Mouse (Mus musculus): Measurements from ENCODE around the gene Zpbp2. TPM values are rescaled to one million over a fixed set of nuclear protein-coding genes. Genes with fewer than 3 reads are reported as not detected.

Zpbp2 gene
- polyA plus RNA-seq, 1 experiment from 2014 or later, result not detected

DNA sequence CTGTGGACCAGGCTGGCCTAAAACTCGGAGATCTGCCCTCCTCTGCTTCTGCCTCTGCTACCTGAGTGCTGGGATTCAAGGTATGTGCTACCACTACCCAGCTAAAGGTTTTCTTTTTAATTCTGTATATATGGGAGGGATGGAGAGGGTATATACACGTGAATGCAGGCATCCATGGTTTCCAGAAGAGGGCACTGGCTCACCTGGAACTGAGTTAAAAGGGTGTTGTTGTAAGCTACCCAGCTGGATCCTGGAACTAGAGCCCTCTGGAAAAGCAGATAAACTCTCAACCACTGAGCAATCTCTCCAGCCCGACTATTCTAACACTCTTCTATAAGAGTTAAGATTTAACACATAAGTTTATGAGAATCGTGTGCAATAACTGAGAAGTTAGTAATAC, 1.5 kb upstream of the Zpbp2 start:
- no peaks in the 10 kb centered on the region for H3K9me3 ChIP-seq (replicated peaks; ENCODE audit: control insufficient read depth, low read length)

DNA sequence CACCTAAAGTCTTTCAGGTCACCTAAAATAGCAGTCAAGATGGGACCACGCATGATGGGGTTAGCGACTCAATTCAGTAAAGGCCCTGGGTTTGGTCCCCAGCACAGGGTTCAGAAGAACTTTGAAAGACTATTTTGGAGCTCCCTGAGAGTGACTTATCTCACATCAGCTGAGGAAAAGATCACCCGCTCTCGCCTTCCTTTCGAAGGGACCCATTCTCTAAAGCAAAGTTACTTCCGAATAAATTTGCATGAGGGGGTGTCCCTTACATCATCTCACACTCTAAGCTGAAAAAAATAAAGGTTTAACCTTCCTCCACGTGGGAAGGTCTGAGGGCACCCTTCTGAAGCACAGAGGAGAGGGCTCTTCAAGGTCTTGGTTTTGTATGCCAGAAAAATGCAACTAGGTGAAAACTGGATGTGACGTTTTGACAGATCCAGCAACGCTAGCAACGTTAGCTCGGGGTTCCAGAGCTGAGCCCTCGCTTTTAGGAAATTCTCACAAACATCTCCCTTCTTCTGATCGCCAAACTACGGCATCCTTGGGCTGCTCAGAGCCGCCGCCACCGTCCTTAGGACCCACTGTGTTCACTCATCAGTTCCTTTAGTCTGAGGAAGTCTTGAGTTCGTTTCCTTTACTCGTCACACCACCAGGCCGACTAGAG, 454 bp upstream of the Zpbp2 start:
- peak overlapping the region; percentile 71 for H3K9ac ChIP-seq (ENCODE audit: low read length)
- no peak for ATAC-seq
- peak overlapping the region; percentile 48 for H3K4me2 ChIP-seq (ENCODE audit: low read length)
- H3K36me3 ChIP-seq (ENCODE audit: control insufficient read depth, insufficient read depth, low read length), result no peaks in the 10 kb centered on the region
- DNase-seq (ENCODE audit: low spot score), result no peak
- H3K4me1 ChIP-seq (ENCODE audit: control insufficient read depth, insufficient read depth, low read length), result peaks cover 1% of the 10 kb centered on the region; the same call in 1 of the 2 replicates
- H3K27ac ChIP-seq (ENCODE audit: low read depth, low read length), result no peak overlapping the region
- no peaks in the 10 kb centered on the region for H3K9me3 ChIP-seq (replicated peaks; ENCODE audit: control insufficient read depth, low read length)
- peaks cover 46% of the 10 kb centered on the region for H3K27me3 ChIP-seq (replicated peaks; ENCODE audit: control insufficient read depth, insufficient read depth, low read length)
- H3K4me3 ChIP-seq (ENCODE audit: low read depth, low read length), result peak overlapping the region; percentile 56
- 19% methylated on average over 20 of the region's 20 CpGs for WGBS

More for the DNA sequence above, 1.5 kb upstream of the Zpbp2 start:
- Histone ChIP-seq H3K27me3 (replicated peaks; ENCODE audit: control insufficient read depth, insufficient read depth, low read length) (peaks cover 54% of the 10 kb centered on the region), H3K36me3 (ENCODE audit: control insufficient read depth, insufficient read depth, low read length) (no peaks in the 10 kb centered on the region), H3K4me1 (ENCODE audit: control insufficient read depth, insufficient read depth, low read length) (peaks cover 2% of the 10 kb centered on the region; the same call in 1 of the 2 replicates), H3K27ac (ENCODE audit: low read depth, low read length) (no peak overlapping the region), H3K4me3 (ENCODE audit: low read depth, low read length) (no peak overlapping the region), H3K9ac (ENCODE audit: low read length) (no peak overlapping the region), H3K4me2 (ENCODE audit: low read length) (no peak overlapping the region)
- WGBS, result 69% methylated on average over 4 of the region's 4 CpGs
- DNase-seq (ENCODE audit: low spot score) (no peak), ATAC-seq (no peak)

DNA sequence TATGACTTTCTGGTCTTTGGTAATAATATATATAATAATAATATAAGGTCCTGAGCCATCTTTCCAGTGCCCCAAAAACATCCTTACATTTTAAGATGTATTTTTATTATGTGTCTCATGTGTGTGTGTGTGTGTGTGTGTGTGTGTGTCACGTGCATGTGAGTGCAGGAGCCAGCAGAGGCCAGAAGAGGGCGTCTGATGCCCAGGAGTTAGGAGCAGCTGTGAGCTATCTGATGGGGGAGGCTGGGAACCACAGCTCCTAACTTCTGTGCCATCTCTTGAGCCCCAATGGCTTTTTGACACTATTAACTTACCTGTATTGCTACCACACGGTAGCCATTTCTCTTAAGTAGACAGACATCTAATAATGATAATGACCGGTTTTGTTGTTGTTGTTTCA, 3.1 kb downstream of the Zpbp2 start:
- Histone ChIP-seq H3K27me3 (replicated peaks; ENCODE audit: control insufficient read depth, insufficient read depth, low read length) (peaks cover 13% of the 10 kb centered on the region), H3K36me3 (ENCODE audit: control insufficient read depth, insufficient read depth, low read length) (no peaks in the 10 kb centered on the region), H3K4me1 (ENCODE audit: control insufficient read depth, insufficient read depth, low read length) (no peaks in the 10 kb centered on the region), H3K9me3 (replicated peaks; ENCODE audit: control insufficient read depth, low read length) (no peaks in the 10 kb centered on the region), H3K4me3 (ENCODE audit: low read depth, low read length) (no peak overlapping the region), H3K9ac (ENCODE audit: low read length) (no peak overlapping the region), H3K27ac (ENCODE audit: low read depth, low read length) (no peak overlapping the region), H3K4me2 (ENCODE audit: low read length) (no peak overlapping the region)
- WGBS, result 83% methylated on average over 4 of the region's 4 CpGs
- no peak for ATAC-seq
- DNase-seq (ENCODE audit: low spot score), result no peak

DNA sequence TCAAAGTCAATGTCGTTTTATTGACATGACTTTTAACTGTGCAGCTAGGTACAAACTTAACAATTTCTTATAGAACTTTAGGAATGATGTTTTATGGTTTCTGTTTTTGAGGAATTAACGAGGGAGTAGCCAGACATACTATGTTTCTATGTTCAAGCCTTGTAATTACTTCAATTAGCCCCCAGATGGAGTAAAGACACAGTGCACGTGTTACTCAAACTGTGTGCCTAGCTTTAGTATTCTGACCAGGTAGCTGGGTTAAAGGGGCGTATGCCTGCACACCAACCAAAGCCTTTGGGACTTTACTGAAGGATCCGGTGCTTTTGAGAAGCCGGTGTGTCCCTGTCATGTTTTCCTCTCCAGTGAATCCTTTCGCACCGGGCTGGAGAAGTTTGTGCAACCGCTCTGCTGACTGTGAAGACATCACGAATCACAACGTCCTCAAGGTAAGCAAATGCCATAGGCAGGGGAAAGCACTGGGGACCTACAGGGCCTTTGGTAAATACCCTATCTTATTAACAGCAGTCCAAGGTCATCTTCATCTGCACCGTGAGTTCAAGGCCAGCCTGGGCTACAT, 4.3 kb downstream of the Zpbp2 start:
- 59% methylated on average over 12 of the region's 12 CpGs for WGBS
- Histone ChIP-seq H3K4me1 (ENCODE audit: control insufficient read depth, insufficient read depth, low read length) (no peaks in the 10 kb centered on the region), H3K27me3 (replicated peaks; ENCODE audit: control insufficient read depth, insufficient read depth, low read length) (peaks cover 1% of the 10 kb centered on the region), H3K4me2 (ENCODE audit: low read length) (no peak overlapping the region), H3K9me3 (replicated peaks; ENCODE audit: control insufficient read depth, low read length) (no peaks in the 10 kb centered on the region), H3K4me3 (ENCODE audit: low read depth, low read length) (no peak overlapping the region), H3K9ac (ENCODE audit: low read length) (no peak overlapping the region), H3K36me3 (ENCODE audit: control insufficient read depth, insufficient read depth, low read length) (no peaks in the 10 kb centered on the region), H3K27ac (ENCODE audit: low read depth, low read length) (no peak overlapping the region)
- DNase-seq (ENCODE audit: low spot score), result no peak
- no peak for ATAC-seq

DNA sequence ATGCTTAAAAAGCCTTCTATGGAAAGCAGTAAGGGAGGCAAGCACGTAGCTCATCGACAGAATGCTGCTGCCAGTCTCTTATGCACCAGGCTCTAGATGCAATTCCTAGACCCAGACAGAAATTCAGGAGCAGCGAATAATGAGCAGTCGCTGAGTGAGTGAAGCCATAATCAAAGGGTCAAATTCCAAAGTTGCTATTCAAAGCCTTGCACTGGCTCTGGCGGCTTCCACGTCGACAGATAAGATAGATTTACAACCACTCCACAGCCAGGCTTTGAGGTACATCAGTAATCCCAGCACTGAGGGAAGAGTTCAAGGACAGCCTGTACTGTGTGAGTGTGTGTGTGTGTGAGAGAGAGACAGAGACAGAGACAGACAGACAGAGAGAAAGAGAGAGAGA, 10.0 kb downstream of the Zpbp2 start:
- 19% methylated on average over 7 of the region's 7 CpGs for WGBS

DNA sequence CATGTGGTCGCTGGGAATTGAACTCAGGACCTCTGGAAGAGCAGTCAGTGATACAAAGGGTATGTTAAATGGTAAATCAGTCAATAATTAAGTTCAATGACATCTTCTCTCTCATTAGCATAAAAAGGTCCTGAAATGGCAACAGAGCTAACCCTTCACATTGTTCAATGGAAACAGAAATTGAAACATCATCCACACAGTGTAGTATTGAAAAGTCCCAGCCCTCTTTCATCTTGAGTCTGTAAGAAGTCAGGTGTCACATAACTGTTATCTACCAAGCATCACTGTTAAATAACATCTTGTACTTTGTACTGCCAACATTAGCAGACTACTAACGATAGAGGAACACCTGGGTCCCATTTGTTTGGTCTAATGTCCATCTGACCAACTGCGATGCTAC, 12.1 kb downstream of the Zpbp2 start:
- Histone ChIP-seq H3K4me1 (ENCODE audit: control insufficient read depth, insufficient read depth, low read length) (no peaks in the 10 kb centered on the region), H3K9ac (ENCODE audit: low read length) (no peak overlapping the region), H3K4me2 (ENCODE audit: low read length) (no peak overlapping the region), H3K9me3 (replicated peaks; ENCODE audit: control insufficient read depth, low read length) (no peaks in the 10 kb centered on the region), H3K36me3 (ENCODE audit: control insufficient read depth, insufficient read depth, low read length) (no peaks in the 10 kb centered on the region), H3K4me3 (ENCODE audit: low read depth, low read length) (no peak overlapping the region), H3K27me3 (replicated peaks; ENCODE audit: control insufficient read depth, insufficient read depth, low read length) (no peaks in the 10 kb centered on the region), H3K27ac (ENCODE audit: low read depth, low read length) (no peak overlapping the region)
- ATAC-seq, result no peak
- 93% methylated on average over 3 of the region's 3 CpGs for WGBS
- DNase-seq (ENCODE audit: low spot score), result no peak

More for the DNA sequence above, 10.0 kb downstream of the Zpbp2 start:
- Histone ChIP-seq H3K4me1 (ENCODE audit: control insufficient read depth, insufficient read depth, low read length) (no peaks in the 10 kb centered on the region), H3K4me2 (ENCODE audit: low read length) (no peak overlapping the region), H3K36me3 (ENCODE audit: control insufficient read depth, insufficient read depth, low read length) (no peaks in the 10 kb centered on the region), H3K4me3 (ENCODE audit: low read depth, low read length) (no peak overlapping the region), H3K27me3 (replicated peaks; ENCODE audit: control insufficient read depth, insufficient read depth, low read length) (no peaks in the 10 kb centered on the region), H3K9me3 (replicated peaks; ENCODE audit: control insufficient read depth, low read length) (no peaks in the 10 kb centered on the region), H3K9ac (ENCODE audit: low read length) (no peak overlapping the region), H3K27ac (ENCODE audit: low read depth, low read length) (no peak overlapping the region)
- DNase-seq (ENCODE audit: low spot score), result no peak
- ATAC-seq, result no peak

DNA sequence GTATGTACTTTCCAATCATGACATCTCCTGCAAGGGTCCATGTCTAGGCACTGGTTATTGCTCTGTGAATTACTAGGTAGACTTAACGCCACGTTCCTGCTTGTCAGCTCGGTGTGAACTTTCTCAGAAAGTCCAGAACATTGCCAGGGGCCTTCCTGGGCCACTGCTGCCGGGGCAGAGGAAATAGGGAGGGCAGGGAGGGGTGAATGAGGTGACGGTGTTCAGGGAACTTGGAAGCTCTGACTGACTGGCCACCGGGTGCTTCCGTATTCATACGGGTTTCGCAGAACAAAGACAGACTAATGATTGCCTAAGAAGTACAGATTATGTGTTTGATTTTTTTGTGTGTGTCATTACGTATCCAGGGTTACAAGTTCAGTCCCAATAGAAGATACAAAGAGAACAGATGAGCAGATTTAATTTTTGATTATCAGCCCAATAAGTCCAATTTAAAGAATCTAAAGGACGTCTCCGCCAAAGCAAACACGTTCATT, 13.1 kb downstream of the Zpbp2 start:
- ATAC-seq, result no peak
- Histone ChIP-seq H3K36me3 (ENCODE audit: control insufficient read depth, insufficient read depth, low read length) (no peaks in the 10 kb centered on the region), H3K4me1 (ENCODE audit: control insufficient read depth, insufficient read depth, low read length) (no peaks in the 10 kb centered on the region), H3K9ac (ENCODE audit: low read length) (no peak overlapping the region), H3K4me2 (ENCODE audit: low read length) (no peak overlapping the region), H3K27ac (ENCODE audit: low read depth, low read length) (no peak overlapping the region), H3K4me3 (ENCODE audit: low read depth, low read length) (no peak overlapping the region), H3K27me3 (replicated peaks; ENCODE audit: control insufficient read depth, insufficient read depth, low read length) (no peaks in the 10 kb centered on the region), H3K9me3 (replicated peaks; ENCODE audit: control insufficient read depth, low read length) (no peaks in the 10 kb centered on the region)
- WGBS, result 60% methylated on average over 13 of the region's 13 CpGs
- no peak for DNase-seq (ENCODE audit: low spot score)

DNA sequence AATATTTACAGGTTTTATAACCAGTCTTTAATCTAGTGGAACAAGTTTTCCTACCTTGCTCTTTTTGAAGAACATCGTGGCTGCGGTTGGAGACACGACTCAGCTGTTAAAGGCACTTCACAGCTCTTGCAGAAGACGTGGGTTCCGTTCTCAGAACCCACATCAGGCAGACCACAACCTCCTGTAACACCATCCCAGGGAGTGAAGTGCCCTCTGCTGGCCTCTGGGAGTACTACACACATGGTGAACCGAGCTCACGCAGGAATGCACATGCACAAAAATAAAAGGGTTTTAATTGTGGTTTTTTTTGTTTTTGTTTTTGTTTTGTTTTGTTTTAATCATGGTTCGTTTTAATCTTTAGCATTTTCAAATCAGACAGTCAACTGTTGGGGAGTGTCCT, 17.4 kb downstream of the Zpbp2 start:
- no peak overlapping the region for H3K4me2 ChIP-seq (ENCODE audit: low read length)

DNA sequence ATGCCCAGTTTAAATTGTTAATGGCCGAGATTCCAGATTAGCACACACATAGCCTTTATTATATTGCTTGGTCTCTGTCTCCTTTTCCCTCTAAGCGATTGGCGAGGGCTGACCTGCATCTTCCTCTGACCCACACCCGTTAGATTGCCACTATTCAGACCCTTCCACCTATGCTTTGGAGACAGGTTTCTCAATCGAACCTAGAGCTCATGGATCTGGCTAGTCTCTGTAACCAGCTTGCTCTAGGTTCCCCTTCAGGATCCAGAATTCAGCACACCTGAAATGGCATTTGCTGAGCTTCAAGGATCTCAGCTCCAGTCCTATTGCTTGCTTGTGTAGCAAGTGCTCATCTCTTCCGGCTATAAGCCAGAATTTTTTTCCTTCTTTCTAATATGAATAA, 18.6 kb downstream of the Zpbp2 start:
- no peak for ATAC-seq

More for the DNA sequence above, 17.4 kb downstream of the Zpbp2 start:
- no peak for DNase-seq (ENCODE audit: low spot score)
- Histone ChIP-seq H3K4me3 (ENCODE audit: low read depth, low read length) (no peak overlapping the region), H3K9ac (ENCODE audit: low read length) (no peak overlapping the region), H3K27ac (ENCODE audit: low read depth, low read length) (no peak overlapping the region), H3K9me3 (replicated peaks; ENCODE audit: control insufficient read depth, low read length) (no peaks in the 10 kb centered on the region), H3K4me1 (ENCODE audit: control insufficient read depth, insufficient read depth, low read length) (no peaks in the 10 kb centered on the region), H3K27me3 (replicated peaks; ENCODE audit: control insufficient read depth, insufficient read depth, low read length) (no peaks in the 10 kb centered on the region), H3K36me3 (ENCODE audit: control insufficient read depth, insufficient read depth, low read length) (no peaks in the 10 kb centered on the region)
- ATAC-seq, result no peak
- WGBS, result 91% methylated on average over 8 of the region's 8 CpGs

More for the DNA sequence above, 18.6 kb downstream of the Zpbp2 start:
- Histone ChIP-seq H3K4me3 (ENCODE audit: low read depth, low read length) (no peak overlapping the region), H3K9ac (ENCODE audit: low read length) (no peak overlapping the region), H3K9me3 (replicated peaks; ENCODE audit: control insufficient read depth, low read length) (no peaks in the 10 kb centered on the region), H3K27me3 (replicated peaks; ENCODE audit: control insufficient read depth, insufficient read depth, low read length) (no peaks in the 10 kb centered on the region), H3K27ac (ENCODE audit: low read depth, low read length) (no peak overlapping the region), H3K36me3 (ENCODE audit: control insufficient read depth, insufficient read depth, low read length) (no peaks in the 10 kb centered on the region), H3K4me2 (ENCODE audit: low read length) (no peak overlapping the region), H3K4me1 (ENCODE audit: control insufficient read depth, insufficient read depth, low read length) (no peaks in the 10 kb centered on the region)
- DNase-seq (ENCODE audit: low spot score), result no peak
- WGBS, result 80% methylated on average over 6 of the region's 6 CpGs

All from forebrain, embryonic 14.5 days (tissue).